Mouse (Mus musculus) kidney, postnatal 4 days (tissue): ENCODE measurements around the gene Grb14.

Source experiments
- DNase-seq, 2 experiments: peaks; one replicate each; pipeline ENCODE4 v3.0.0; 2021; ENCODE audit warnings: mixed read lengths in 2 of 2

Grb14 gene

DNA sequence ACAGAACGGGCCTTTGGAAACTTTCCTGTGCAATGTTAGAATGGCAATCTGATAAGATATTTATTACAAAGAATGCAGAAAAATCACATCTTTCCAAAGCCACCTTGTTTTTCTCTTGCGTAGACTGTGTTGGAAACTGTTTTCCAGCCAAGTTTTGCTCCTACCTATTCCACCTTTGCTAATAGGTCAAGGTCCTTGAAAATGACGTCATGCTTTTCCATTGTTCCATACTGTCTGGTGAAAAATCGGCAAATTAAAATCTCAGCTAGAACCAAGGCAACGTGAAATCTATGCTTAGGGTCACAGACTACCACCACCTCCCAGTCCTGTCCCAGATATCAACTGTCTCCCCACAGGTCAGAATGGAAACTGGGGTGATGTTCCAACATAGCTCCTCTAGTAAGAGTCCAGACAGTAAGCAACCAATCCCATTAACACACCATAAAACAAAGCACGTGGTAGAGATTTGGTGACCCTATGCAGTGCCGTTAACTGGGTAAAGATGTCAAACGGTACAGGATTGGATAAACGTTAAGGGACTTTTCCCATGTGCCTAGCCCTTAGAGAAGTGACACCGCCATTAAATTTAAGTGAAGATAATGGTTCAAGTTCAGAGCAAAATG lies 50.9 kb downstream of the Grb14 start:
- no peak for DNase-seq

GRCm38 (mm10) chr2:64973125-64973524 lies 51.7 kb downstream of the Grb14 start:
- peak; percentile 38 to 41 for DNase-seq

DNA sequence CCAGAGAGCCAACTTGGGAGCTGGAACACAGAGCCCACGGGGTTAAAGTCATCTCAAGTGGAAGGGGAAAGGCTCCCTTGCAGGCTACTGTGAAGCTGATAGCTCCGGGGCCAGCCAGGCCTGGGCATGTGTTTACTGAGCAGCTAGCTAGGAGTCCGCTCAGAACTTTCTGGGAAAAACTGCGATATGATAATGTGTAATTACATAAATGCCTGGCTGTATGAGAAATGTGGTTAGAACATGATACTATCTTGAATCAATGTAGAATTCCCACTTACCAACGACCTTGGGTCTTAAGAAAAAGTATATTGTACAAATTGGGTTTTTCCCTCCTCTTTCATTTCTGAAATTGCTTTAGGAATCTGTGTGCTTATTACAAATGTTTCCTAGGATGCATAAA lies 53.0 kb downstream of the Grb14 start:
- DNase-seq = no peak

DNA sequence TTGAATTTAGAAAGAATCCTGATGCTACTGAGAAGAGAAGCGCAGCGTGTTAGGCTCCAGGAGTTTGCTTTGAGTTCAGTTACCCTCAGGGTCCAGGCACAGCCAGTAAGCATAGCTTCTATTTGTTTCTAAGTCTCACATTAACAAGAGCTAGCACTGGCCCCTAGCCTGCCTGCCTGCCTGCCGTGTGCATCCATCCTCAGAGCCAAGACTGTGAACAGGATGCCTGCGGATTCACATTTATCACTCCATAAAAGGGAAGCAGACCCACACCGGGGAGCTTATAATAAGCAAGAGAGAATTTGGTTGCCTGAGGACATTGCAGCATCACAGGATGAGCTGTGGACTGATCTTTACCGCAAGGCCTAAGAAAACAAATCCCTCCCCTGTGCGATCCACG lies 53.8 kb downstream of the Grb14 start:
- DNase-seq = no peak

DNA sequence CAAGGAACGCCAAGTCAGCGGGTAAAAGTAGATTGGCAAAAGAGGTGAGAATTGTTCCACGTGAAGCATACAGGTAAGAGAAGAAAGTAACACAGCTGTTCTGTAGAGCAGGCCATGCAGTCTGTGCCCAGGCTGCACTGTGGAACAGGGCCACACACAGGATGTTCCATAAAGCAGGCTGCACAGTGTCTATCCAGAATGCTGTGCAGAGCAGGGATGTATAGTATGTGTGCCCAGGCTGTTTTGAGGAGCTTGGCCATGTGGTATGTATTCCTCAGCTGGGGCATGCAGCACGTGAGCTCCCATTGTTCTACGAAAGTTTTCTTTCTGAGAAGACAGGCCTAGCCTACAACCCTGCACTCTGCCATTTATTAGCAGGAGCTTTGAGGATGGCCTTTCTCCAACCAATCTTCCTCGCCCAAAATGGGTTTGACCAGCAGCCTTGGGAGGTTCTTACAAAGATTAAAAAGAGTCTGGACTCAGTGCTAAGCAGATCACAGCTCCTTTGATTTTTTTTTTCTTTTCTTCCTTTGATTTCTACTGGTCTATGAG lies 57.8 kb downstream of the Grb14 start:
- DNase-seq = no peak

- DNase-seq = no peak
Observed at GRCm38 (mm10) chr2:64966323-64966722, 58.5 kb downstream of the Grb14 start.

DNA sequence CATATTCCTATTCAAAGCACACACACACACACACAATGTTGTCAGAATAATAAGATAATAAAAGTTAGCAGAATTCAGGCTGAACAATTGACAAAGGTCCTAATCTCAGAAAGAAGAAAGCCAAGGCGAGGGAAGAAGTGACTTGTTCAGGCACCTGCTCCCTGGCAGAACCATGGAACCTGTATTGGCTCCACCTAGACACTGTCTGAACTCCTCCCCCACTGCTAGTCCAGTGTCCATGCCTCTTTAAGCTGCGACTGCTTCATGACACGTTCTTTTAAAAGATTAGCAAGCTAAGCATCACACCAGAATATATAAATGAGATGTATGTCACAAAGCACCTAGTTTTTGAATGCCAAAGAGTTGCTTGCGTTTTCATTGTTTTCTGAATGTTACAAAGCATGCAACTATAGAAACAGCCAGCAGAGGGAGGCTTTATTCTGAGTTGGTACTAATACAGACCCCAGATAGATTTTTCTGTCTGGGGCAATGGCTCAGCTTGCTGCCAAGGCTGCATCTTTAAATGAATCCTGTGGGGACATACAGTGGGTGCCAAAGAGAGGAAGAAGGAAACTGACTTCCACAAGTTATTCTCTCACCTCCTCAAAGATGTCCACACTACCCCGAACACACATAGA lies 59.4 kb downstream of the Grb14 start:
- DNase-seq = peak in 1 of 2 experiments; percentile 40

DNA sequence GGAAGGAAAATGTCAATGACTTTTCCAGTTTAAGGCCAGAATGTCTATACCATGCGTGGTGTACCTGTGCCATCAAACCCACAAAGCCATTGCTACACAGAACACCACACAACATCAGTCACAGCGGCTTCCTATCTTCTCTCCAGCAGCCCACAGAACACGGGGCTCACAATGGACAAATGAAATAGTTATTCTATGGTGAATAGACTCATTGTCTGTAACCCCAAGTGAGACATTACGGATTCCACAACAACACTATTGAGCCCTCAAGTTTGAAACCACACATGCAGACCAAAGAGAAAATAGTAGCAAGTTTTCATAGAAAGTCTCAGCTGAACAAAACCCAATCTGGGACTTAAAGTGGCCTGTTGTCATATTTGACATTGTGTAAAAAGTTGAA lies 62.6 kb downstream of the Grb14 start:
- DNase-seq = no peak

DNA sequence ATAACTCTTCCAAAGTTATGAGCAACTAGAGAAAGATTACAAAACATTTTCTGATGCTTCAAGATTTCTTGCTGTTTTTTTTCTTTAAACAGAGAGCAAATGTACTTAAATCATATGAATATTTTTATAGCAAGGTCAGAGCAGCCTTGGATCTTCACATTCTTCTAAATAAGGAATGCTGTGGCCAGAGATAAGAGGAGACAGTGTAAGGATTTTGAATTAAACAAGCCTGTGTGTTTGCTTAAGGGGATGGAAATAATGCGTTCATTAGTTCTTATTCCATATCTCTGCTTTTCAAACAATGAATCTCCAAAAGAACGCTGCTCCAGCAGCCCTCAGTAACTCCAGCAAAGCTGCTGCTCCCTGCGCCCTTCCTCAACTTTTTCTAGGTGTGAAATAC lies 63.4 kb downstream of the Grb14 start:
- DNase-seq = no peak

DNA sequence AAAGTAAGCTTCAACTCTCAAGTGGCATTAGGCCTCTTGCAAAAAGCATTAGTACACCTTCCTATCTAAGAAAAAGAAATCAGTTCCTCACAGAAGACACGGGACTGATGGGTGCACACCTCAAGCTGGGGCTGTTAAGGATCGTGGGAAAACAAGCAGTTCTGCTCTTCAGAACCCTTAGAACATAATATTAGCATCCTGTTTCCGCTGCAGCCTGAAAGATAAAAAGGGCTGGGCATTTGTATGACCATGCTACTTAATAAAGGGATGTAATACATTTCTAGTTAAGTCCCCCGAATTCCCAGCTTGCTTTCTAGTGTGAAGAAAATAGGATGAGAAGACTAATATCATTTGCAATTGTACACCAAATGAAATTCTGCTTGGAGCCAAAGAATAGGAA lies 65.1 kb downstream of the Grb14 start:
- no peak for DNase-seq

DNA sequence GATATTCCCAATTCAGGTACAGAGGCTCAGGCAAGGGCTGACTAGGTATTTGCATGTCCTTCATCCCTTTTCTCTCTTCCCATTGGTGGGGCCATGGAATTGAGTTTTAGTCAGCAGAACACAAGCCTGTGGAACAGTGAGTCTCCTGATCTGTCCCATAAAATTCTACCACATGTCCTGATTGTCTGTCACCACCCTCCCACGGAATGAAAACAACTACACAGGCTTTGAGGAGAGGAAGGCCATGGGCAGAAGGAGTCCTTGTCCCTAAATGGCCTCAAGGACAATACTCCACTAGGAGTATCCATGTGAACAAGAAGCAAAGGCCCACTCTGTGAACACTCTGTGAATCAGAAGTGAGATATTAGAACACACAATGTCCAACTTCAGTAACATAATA lies 69.3 kb downstream of the Grb14 start:
- DNase-seq = no peak

DNA sequence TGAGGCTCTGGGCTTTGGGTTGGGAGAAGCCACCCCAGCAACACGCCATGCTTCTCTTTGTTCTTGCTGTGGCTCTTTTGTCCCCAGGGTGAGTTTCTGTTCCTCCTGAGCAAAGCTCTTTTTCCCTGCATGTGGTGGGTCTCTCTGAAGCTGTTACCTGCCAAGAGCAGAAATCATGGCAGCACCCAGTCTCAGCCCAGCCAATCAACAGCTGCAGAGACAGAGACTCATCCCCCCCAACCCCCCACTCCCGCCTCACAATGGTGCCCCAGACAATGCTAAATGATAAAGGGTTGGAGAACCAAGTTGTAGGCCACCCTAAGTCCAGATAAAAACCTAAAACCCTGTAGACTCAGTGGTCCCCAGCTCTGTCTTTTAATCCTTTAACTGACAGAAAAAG lies 75.6 kb downstream of the Grb14 start:
- DNase-seq = no peak

DNA sequence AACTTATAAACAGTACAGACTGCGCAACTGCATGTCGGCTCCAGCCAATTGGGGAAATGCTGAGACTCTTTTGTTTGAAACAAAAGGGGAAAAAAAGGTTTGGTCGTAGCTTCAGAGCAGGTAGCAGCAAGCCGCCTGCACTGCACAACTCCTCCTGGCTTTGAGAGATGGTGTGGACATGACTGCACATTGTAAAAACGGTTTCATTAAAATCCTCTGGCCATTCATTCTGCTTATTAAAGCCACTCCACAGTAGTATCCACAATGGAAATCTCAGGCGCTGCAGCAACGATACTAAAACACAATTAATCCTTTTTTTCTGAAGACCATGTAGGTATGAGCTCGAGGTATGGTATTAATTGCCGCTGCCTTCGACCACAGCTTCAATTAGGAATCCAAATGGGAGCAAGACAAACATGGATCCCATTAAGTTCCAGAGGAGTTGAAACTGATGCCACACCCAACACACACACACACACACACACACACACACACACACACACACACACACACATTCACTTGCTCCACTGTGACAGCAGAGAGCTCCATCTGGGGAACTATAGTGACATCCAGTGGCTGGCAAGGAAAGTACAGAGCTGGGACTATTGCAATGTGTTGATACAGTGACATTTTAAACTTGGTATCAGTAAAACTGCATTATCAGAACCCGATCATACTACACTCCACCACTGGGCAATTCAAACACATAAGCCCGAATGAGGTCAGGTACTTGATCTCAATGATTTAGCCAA lies 76.2 kb downstream of the Grb14 start:
- DNase-seq = peak; percentile 55 to 61

GRCm38 (mm10) chr2:64947484-64947883 lies 77.3 kb downstream of the Grb14 start:
- DNase-seq = peak in 1 of 2 experiments; percentile 15

- no peak for DNase-seq
Observed at GRCm38 (mm10) chr2:64920879-64921278, 103.9 kb downstream of the Grb14 start.

- DNase-seq = peak in 1 of 2 experiments; percentile 16
Observed at GRCm38 (mm10) chr2:64915448-64915847, 109.3 kb downstream of the Grb14 start.

- DNase-seq = peak; percentile 49 to 50
Observed at GRCm38 (mm10) chr2:64904877-64905276, 119.9 kb downstream of the Grb14 start.

GRCm38 (mm10) chr2:64897844-64898243 lies 126.9 kb downstream of the Grb14 start:
- no peak for DNase-seq

- DNase-seq = peak in 1 of 2 experiments; percentile 4
Observed at GRCm38 (mm10) chr2:64893233-64893632, 131.6 kb downstream of the Grb14 start.

DNA sequence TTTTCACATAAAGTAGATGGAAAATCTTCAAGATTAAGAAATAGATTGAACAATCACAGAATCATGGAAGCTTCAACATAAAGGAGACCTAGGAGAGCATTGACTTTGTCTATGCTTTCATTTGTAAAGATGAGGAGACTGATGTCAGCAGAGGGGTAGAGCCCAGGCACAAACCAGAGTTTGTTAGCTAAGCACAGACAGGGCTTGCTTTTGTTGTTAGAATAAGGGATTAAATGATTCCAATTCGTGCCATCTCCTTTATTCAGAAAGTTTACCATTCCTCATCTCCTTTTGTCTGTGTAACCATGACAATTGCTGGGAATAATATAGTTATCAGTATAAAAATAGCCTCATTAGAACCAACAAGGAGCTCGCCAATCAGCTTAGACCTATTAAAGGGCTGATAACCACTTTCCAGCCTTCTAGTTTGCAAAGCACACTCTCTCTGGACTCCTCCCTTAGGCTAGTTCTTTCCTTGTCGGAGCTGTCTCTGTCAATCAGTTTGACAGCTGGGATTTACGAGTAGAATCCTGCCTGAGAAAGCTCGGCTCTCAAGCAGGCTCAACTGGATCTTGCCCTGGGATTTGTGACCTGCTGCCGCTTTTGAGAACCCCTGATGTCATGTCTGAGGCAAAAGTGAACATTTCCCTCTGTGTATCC lies 137.6 kb downstream of the Grb14 start:
- DNase-seq = no peak

GRCm38 (mm10) chr2:64885696-64886095 lies 139.1 kb downstream of the Grb14 start:
- DNase-seq = peak; percentile 22 to 33

GRCm38 (mm10) chr2:64878275-64878674 lies 146.5 kb downstream of the Grb14 start:
- DNase-seq = no peak
